Mouse (Mus musculus) heart, embryonic 15.5 days (tissue): ENCODE results near the gene Trp53i11. TPM values are rescaled to one million over a fixed set of nuclear protein-coding genes. Genes with fewer than 3 reads are reported as not detected.

Source experiments
- ATAC-seq: fragments of 200-750 bp; cut with Nextera tagmentation; replicated peaks from 2 replicates; pipeline ENCODE4 v1.8.0; 2017; ENCODE audit warnings: low read depth, moderate TSS enrichment; ENCODE audit not compliant: insufficient number of reproducible peaks, insufficient read depth, low FRiP score
- H3K27ac ChIP-seq: fragments of 300-500 bp; sonication (generic); 2 replicates; pipeline ENCODE4 v1.5.1; 2015; ENCODE audit warnings: mild to moderate bottlenecking, inconsistent platforms
- H3K27me3 ChIP-seq: fragments of 300-500 bp; sonication (generic); 2 replicates; pipeline ENCODE4 v1.6.1; 2015; ENCODE audit warnings: inconsistent platforms
- H3K36me3 ChIP-seq: fragments of 300-500 bp; sonication (generic); 2 replicates; pipeline ENCODE4 v1.6.1; 2015; ENCODE audit warnings: mild to moderate bottlenecking, inconsistent platforms
- H3K4me1 ChIP-seq: fragments of 300-500 bp; sonication (generic); replicated peaks from 2 replicates; pipeline ENCODE4 v1.6.1; 2015; ENCODE audit warnings: inconsistent platforms
- H3K4me2 ChIP-seq: fragments of 300-500 bp; sonication (generic); 2 replicates; pipeline ENCODE4 v1.6.1; 2015; ENCODE audit warnings: inconsistent platforms, mild to moderate bottlenecking, moderate library complexity
- H3K4me3 ChIP-seq: fragments of 300-500 bp; sonication (generic); 2 replicates; pipeline ENCODE4 v1.5.1; 2015; ENCODE audit warnings: mild to moderate bottlenecking, inconsistent platforms
- H3K9ac ChIP-seq: fragments of 300-500 bp; sonication (generic); 2 replicates; pipeline ENCODE4 v1.6.1; 2015; ENCODE audit warnings: mild to moderate bottlenecking, inconsistent platforms
- H3K9me3 ChIP-seq: fragments of 300-500 bp; sonication (generic); replicated peaks from 2 replicates; pipeline ENCODE4 v1.6.1; 2016; ENCODE audit warnings: inconsistent platforms
- WGBS: fragments of 180-500 bp; shearing (Covaris S2); methylation state at CpG from one replicate; pipeline ENCODE4 v1.1.7; 2015; ENCODE audit warnings: mixed read lengths; 5-methylcytosine and 5-hydroxymethylcytosine counted together
- polyA plus RNA-seq: library from polyadenylated mRNA; unstranded; fragments of >200 nt; fragmentation: Nextera tagmentation; extraction: Ambion mirVana; gene quantifications from 2 replicates; pipeline ENCODE4 v1.2.1, GENCODE M21; 2015

Gene Trp53i11
- polyA plus RNA-seq, 1 experiment from 2014 or later, result 19.7 TPM

GRCm38 (mm10) chr2:93160467-93161035, 26.8 kb upstream of the Trp53i11 start:
- Histone ChIP-seq H3K9me3 (no peaks in the 10 kb centered on the region), H3K36me3 (no peaks in the 10 kb centered on the region), H3K27me3 (no peaks in the 10 kb centered on the region), H3K4me3 (no peak overlapping the region), H3K4me1 (peaks cover 14% of the 10 kb centered on the region), H3K4me2 (no peak overlapping the region), H3K9ac (no peak overlapping the region), H3K27ac (no peak overlapping the region)
- 84% methylated on average over 4 of the region's 4 CpGs for WGBS
- ATAC-seq, result no peak

DNA sequence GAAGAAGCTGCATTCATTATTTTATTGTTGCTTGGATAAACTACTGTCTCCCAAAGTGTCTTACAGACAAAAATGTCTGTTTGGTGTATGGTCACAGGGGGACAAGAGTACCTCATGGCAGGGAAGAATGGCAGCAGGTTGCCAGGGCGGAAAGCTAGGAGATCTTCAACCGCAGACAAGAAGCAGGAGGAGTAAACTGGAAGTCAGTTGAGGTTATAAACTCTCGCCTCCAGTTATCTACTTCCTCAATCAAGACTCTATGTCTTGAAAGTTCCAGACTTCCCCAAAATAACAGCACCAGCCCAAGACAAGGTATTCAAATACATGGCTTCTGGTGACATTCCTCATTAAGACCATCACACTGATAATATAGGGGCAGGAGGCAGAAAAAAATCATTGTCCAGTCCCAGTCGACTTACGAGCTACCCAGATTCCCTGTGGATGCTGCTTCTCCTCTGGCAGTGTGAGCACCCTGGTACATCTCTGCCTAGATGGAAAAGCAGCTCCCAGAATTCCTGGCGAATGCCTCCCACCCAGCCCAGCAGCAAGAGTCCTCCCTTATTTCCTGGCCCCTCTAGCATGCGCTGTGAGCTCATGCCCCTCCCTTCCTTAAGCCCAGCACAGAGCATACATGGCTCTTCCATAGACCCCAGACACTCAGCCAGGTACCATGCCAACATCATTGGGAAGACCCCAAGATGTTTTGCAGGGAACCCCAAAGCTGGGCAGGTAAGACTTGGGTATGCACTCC, 25.3 kb upstream of the Trp53i11 start:
- Histone ChIP-seq H3K9ac (no peak overlapping the region), H3K27ac (peak overlapping the region; percentile 6; the same call in 1 of the 2 replicates), H3K4me2 (no peak overlapping the region), H3K27me3 (no peaks in the 10 kb centered on the region), H3K4me3 (no peak overlapping the region), H3K9me3 (no peaks in the 10 kb centered on the region), H3K36me3 (no peaks in the 10 kb centered on the region), H3K4me1 (peaks cover 23% of the 10 kb centered on the region)
- ATAC-seq, result 0 out of 2 replicates have a peak, but pooled peaks have one; percentile 24
- WGBS, result 67% methylated on average over 7 of the region's 7 CpGs

DNA sequence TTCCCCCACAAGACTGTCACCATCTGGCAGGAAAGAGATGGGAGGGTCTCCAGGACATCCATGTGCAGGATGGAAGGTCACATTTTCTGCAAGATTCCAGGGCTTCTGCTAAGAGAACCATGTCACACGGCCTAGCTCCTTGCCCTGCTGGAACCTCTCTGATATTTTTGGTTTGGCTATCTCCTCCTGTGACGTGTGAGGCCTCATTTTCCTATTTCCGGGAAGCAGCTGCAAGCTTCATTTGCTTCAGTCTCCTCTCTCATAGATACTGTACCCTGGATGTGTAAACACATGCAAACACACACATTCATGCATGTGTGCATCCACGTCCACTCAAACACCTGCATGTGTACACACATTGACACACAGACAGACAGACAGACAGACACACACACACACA, 24.6 kb upstream of the Trp53i11 start:
- peaks cover 23% of the 10 kb centered on the region for H3K4me1 ChIP-seq
- H3K27me3 ChIP-seq, result no peaks in the 10 kb centered on the region
- H3K9ac ChIP-seq, result no peak overlapping the region
- H3K4me2 ChIP-seq, result no peak overlapping the region
- no peaks in the 10 kb centered on the region for H3K9me3 ChIP-seq
- H3K36me3 ChIP-seq, result no peaks in the 10 kb centered on the region
- 46% methylated on average over 4 of the region's 4 CpGs for WGBS
- no peak overlapping the region for H3K4me3 ChIP-seq
- peak; percentile 44; the same call in 1 of the 2 replicates for ATAC-seq
- H3K27ac ChIP-seq, result peak overlapping the region; percentile 42; the same call in 1 of the 2 replicates

DNA sequence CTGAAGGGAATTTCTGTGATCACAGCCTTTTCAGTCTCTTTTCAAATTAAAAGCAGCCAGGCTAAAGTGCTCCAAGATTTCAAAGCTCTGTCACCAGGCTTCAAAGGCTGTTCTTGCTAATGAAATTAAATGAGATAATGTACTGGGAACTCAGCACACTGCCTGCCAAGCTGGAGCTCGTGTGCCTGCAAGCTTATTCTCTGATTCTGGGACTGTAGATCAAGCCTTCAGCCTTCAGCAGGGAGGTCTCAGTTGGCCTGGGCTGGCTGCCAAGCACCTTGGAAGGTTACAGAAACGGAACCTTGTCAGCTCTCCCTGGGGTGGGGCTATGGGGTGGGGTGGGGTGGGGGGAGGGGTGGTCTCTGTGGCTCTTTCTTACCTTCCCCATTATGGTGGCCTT, 24.0 kb upstream of the Trp53i11 start:
- no peak; the same call in 1 of the 2 replicates for ATAC-seq
- H3K36me3 ChIP-seq, result no peaks in the 10 kb centered on the region
- no peak overlapping the region for H3K4me3 ChIP-seq
- H3K27me3 ChIP-seq, result no peaks in the 10 kb centered on the region
- H3K4me1 ChIP-seq, result peaks cover 23% of the 10 kb centered on the region
- H3K9ac ChIP-seq, result no peak overlapping the region
- H3K27ac ChIP-seq, result peak overlapping the region; percentile 42; the same call in 1 of the 2 replicates
- H3K9me3 ChIP-seq, result no peaks in the 10 kb centered on the region
- 10% methylated on average over 2 of the region's 2 CpGs for WGBS
- H3K4me2 ChIP-seq, result no peak overlapping the region

DNA sequence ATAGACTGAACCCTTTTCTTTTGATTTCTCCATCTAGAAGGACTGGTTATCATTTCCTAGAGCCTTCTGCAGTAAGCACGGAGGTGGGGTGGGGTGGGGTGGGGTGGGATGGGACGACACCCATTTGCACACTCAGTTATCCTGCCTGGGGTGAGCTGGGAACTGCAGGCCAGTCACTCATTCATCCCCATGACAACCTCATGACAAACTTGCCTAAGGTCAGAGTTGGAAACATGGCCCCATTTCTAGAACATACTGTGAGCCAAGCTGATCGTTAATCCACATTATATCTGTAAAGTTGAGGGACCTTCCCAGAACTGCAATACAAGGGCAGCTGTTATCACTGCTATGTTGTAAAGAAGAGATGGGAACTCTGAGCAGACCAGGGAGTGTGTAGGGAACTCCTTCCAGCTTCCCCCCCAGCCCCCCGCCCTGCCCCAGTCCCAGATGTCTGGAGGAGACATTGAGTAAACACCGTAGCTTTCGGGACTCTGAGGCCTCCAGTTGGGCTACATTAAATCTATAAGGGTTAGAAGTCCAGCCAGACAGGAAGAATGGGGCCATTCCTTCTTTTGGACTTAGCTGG, 23.5 kb upstream of the Trp53i11 start:
- H3K9me3 ChIP-seq, result no peaks in the 10 kb centered on the region
- no peaks in the 10 kb centered on the region for H3K27me3 ChIP-seq
- no peak for ATAC-seq
- 76% methylated on average over 6 of the region's 6 CpGs for WGBS
- no peak overlapping the region for H3K9ac ChIP-seq
- peaks cover 23% of the 10 kb centered on the region for H3K4me1 ChIP-seq
- H3K27ac ChIP-seq, result no peak overlapping the region
- no peak overlapping the region for H3K4me3 ChIP-seq
- H3K36me3 ChIP-seq, result no peaks in the 10 kb centered on the region
- H3K4me2 ChIP-seq, result no peak overlapping the region

- Histone ChIP-seq H3K36me3 (no peaks in the 10 kb centered on the region), H3K27me3 (peaks cover 12% of the 10 kb centered on the region), H3K27ac (no peak overlapping the region), H3K9me3 (no peaks in the 10 kb centered on the region), H3K4me2 (no peak overlapping the region), H3K4me3 (no peak overlapping the region), H3K4me1 (peaks cover 28% of the 10 kb centered on the region), H3K9ac (no peak overlapping the region)
- WGBS, result 74% methylated on average over 6 of the region's 6 CpGs
- ATAC-seq, result no peak
These were observed 21.1 kb upstream of the Trp53i11 start for GRCm38 (mm10) chr2:93166295-93166694.

- Histone ChIP-seq H3K4me2 (no peak overlapping the region), H3K27me3 (peaks cover 18% of the 10 kb centered on the region), H3K4me3 (no peak overlapping the region), H3K9me3 (no peaks in the 10 kb centered on the region), H3K4me1 (peaks cover 28% of the 10 kb centered on the region), H3K27ac (no peak overlapping the region), H3K36me3 (no peaks in the 10 kb centered on the region), H3K9ac (no peak overlapping the region)
- ATAC-seq, result no peak
- 74% methylated on average over 14 of the region's 14 CpGs for WGBS
These were observed 20.5 kb upstream of the Trp53i11 start for GRCm38 (mm10) chr2:93166734-93167406.

GRCm38 (mm10) chr2:93170156-93170844, 17.0 kb upstream of the Trp53i11 start:
- 54% methylated on average over 19 of the region's 19 CpGs for WGBS
- Histone ChIP-seq H3K9ac (no peak overlapping the region), H3K9me3 (no peaks in the 10 kb centered on the region), H3K27ac (no peak overlapping the region), H3K4me1 (peaks cover 19% of the 10 kb centered on the region), H3K27me3 (peaks cover 23% of the 10 kb centered on the region), H3K4me2 (no peak overlapping the region), H3K36me3 (no peaks in the 10 kb centered on the region), H3K4me3 (no peak overlapping the region)
- no peak for ATAC-seq

- WGBS, result 58% methylated on average over 5 of the region's 5 CpGs
- peaks cover 23% of the 10 kb centered on the region for H3K27me3 ChIP-seq
- no peak for ATAC-seq
- no peak overlapping the region for H3K4me2 ChIP-seq
- no peaks in the 10 kb centered on the region for H3K36me3 ChIP-seq
- H3K4me3 ChIP-seq, result no peak overlapping the region
- no peaks in the 10 kb centered on the region for H3K9me3 ChIP-seq
- H3K9ac ChIP-seq, result no peak overlapping the region
- H3K27ac ChIP-seq, result no peak overlapping the region
- peaks cover 19% of the 10 kb centered on the region for H3K4me1 ChIP-seq
These were observed 16.5 kb upstream of the Trp53i11 start for GRCm38 (mm10) chr2:93170845-93171200.

DNA sequence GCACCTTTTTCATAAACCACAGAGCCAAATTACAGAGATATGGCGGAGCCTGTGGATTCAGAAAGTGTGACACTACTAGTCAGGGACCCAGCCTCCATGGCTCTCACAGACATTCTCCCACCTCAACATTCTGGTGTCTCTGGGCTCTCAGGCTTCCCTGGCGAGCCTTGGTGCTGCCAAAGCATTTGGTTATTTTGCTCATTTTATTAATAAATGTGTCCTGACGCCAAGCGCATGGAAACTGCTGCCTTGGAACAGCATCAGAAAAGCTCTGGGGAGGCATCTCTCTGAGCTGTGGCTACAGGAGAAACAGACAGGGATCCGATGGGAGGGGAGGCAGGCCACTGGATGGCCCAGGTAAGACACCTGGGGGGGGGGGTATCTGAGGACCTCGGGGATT, 15.4 kb upstream of the Trp53i11 start:
- WGBS, result 76% methylated on average over 6 of the region's 6 CpGs
- peaks cover 34% of the 10 kb centered on the region for H3K27me3 ChIP-seq
- no peaks in the 10 kb centered on the region for H3K9me3 ChIP-seq
- H3K9ac ChIP-seq, result no peak overlapping the region
- H3K4me2 ChIP-seq, result no peak overlapping the region
- ATAC-seq, result no peak
- H3K4me3 ChIP-seq, result no peak overlapping the region
- peaks cover 11% of the 10 kb centered on the region; the same call in 1 of the 2 replicates for H3K4me1 ChIP-seq
- H3K36me3 ChIP-seq, result no peaks in the 10 kb centered on the region
- no peak overlapping the region for H3K27ac ChIP-seq

DNA sequence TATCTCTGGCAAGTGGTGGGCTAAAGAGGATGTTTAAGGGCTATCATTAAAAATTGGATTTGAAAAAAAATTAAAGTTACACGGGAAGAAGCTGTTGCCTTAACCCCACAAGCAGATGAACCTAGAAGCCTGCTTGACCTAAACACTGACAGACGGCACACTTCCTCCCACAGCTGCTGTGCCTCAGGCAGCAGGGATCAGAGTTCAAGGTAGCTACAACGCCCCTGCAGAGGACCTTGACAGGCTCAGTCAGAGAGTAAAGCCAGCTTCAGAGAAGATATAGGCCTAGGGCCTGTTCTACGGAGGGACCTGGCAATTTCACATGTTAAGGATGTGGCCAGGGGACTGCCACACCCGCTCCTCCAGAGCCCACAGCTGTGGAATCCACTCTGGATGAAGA, 14.9 kb upstream of the Trp53i11 start:
- Histone ChIP-seq H3K4me1 (peaks cover 12% of the 10 kb centered on the region; the same call in 1 of the 2 replicates), H3K4me2 (no peak overlapping the region), H3K36me3 (no peaks in the 10 kb centered on the region), H3K9ac (no peak overlapping the region), H3K27me3 (peaks cover 39% of the 10 kb centered on the region), H3K4me3 (no peak overlapping the region), H3K27ac (no peak overlapping the region), H3K9me3 (no peaks in the 10 kb centered on the region)
- WGBS, result 55% methylated on average over 5 of the region's 5 CpGs
- no peak for ATAC-seq
